21 mouse cellular contexts compared by ENCODE assay signal in the genomic region with DNA sequence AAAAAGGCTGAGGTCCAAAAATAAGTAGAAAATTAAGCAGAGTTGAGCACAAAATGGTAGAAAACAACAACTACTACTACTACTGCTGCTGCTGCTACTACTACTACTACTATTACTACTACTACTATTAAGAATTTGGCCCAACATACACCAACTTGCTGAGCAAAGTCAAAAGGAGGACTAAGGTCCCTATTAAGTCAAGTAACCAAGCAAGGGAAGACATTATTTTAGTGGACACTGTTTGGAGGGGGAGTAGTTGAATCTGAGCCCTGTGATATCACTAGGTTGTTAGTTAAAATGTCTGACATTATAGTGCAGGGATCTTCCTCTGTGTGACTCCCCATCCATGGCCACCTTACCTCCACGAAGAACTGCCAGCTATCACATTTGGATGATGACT. TPM values are rescaled to one million over a fixed set of nuclear protein-coding genes. Genes with fewer than 3 reads are reported as not detected.
DNase-seq lines count a peak whose midpoint lies in the region; ATAC-seq lines count a peak whose summit lies in the region.
"Had no signal": no experiment of that assay in that cellular context is flagged by ENCODE, and none has a peak within 500 bp of the region (broad histone marks: within the 10 kb centered on the region; RNA-seq: fewer than 3 reads in every experiment).

No protein-coding gene starts in this region.

- no peaks in the 10 kb centered on the region for H3K36me3 ChIP-seq in embryonic facial prominence, embryonic 10.5 days (replicated peaks)
- H3K36me3 ChIP-seq in forebrain, embryonic 10.5 days (replicated peaks) = no peaks in the 10 kb centered on the region
- no peaks in the 10 kb centered on the region for H3K36me3 ChIP-seq in hindbrain, embryonic 10.5 days
- H3K36me3 ChIP-seq in midbrain, embryonic 10.5 days = no peaks in the 10 kb centered on the region
- no peaks in the 10 kb centered on the region for H3K36me3 ChIP-seq in heart, embryonic 11.5 days (ENCODE audit: control insufficient read depth, insufficient read depth, low read length)

- no peak overlapping the region for H3K9ac ChIP-seq in heart, embryonic 11.5 days (ENCODE audit: low read depth, low read length)

- H3K9me3 ChIP-seq in embryonic facial prominence, embryonic 10.5 days = no peaks in the 10 kb centered on the region
- no peaks in the 10 kb centered on the region for H3K9me3 ChIP-seq in forebrain, embryonic 10.5 days
- H3K9me3 ChIP-seq in hindbrain, embryonic 10.5 days = no peaks in the 10 kb centered on the region
- no peaks in the 10 kb centered on the region for H3K9me3 ChIP-seq in midbrain, embryonic 10.5 days (replicated peaks)
- no peaks in the 10 kb centered on the region for H3K9me3 ChIP-seq in heart, embryonic 11.5 days (replicated peaks; ENCODE audit: control insufficient read depth, low read length)

- H3K27me3 ChIP-seq in embryonic facial prominence, embryonic 10.5 days (replicated peaks; ENCODE audit: low read depth, poor library complexity, severe bottlenecking) = peaks cover 100% of the 10 kb centered on the region
- H3K27me3 ChIP-seq in forebrain, embryonic 10.5 days (ENCODE audit: poor library complexity, severe bottlenecking) = peaks cover 100% of the 10 kb centered on the region
- H3K27me3 ChIP-seq in hindbrain, embryonic 10.5 days (ENCODE audit: insufficient read depth, poor library complexity, severe bottlenecking) = peaks cover 91% of the 10 kb centered on the region
- H3K27me3 ChIP-seq in midbrain, embryonic 10.5 days (ENCODE audit: low read depth, poor library complexity, severe bottlenecking) = peaks cover 100% of the 10 kb centered on the region
- peaks cover 74% of the 10 kb centered on the region for H3K27me3 ChIP-seq in heart, embryonic 11.5 days (ENCODE audit: control insufficient read depth, insufficient read depth, low read length)

- peak overlapping the region; percentile 37; the same call in 1 of the 2 replicates for H3K27ac ChIP-seq in embryonic facial prominence, embryonic 10.5 days (replicated peaks)
- peak overlapping the region; percentile 89 for H3K27ac ChIP-seq in forebrain, embryonic 10.5 days
- peak overlapping the region; percentile 95 for H3K27ac ChIP-seq in hindbrain, embryonic 10.5 days
- peak overlapping the region; percentile 93 for H3K27ac ChIP-seq in midbrain, embryonic 10.5 days (replicated peaks)
- no peak overlapping the region for H3K27ac ChIP-seq in heart, embryonic 11.5 days (ENCODE audit: low read depth, low read length)
- H3K27ac ChIP-seq: heart, adult 2 months had no signal

- H3K4me1 ChIP-seq in embryonic facial prominence, embryonic 10.5 days = peaks cover 49% of the 10 kb centered on the region
- peaks cover 61% of the 10 kb centered on the region for H3K4me1 ChIP-seq in forebrain, embryonic 10.5 days
- H3K4me1 ChIP-seq in hindbrain, embryonic 10.5 days (replicated peaks) = peaks cover 58% of the 10 kb centered on the region
- peaks cover 54% of the 10 kb centered on the region for H3K4me1 ChIP-seq in midbrain, embryonic 10.5 days
- peaks cover 11% of the 10 kb centered on the region for H3K4me1 ChIP-seq in heart, embryonic 11.5 days (ENCODE audit: control insufficient read depth, insufficient read depth, low read length)

- peak overlapping the region; percentile 60 for H3K4me3 ChIP-seq in embryonic facial prominence, embryonic 10.5 days
- H3K4me3 ChIP-seq in forebrain, embryonic 10.5 days = peak overlapping the region; percentile 54
- H3K4me3 ChIP-seq in hindbrain, embryonic 10.5 days = peak overlapping the region; percentile 62
- peak overlapping the region; percentile 56 for H3K4me3 ChIP-seq in midbrain, embryonic 10.5 days
- H3K4me3 ChIP-seq in heart, embryonic 11.5 days (ENCODE audit: low read depth, low read length) = no peak overlapping the region
- H3K4me3 ChIP-seq: heart, adult 2 months had no signal

- no peak for DNase-seq in embryonic facial prominence, embryonic 10.5 days (ENCODE audit: low spot score)
- peak; percentile 16 for DNase-seq in forebrain, embryonic 10.5 days (ENCODE audit: extremely low spot score, low spot score)
- DNase-seq in hindbrain, embryonic 10.5 days (ENCODE audit: low spot score) = no peak
- DNase-seq in midbrain, embryonic 10.5 days (ENCODE audit: low spot score) = peak; percentile 25
- no peak for DNase-seq in kidney, adult 9 months
- DNase-seq in left cerebral cortex, adult 9 months (ENCODE audit: low spot score in 2 of 2) = no peak
- no peak for DNase-seq in heart, adult 8-10 months (ENCODE audit: low spot score)
- DNase-seq: adrenal gland, postnatal 25 days; cerebellum, adult 8-10 months; gastrocnemius, postnatal 14 days; heart, adult 2 months; heart, postnatal 14 days; kidney, postnatal 14 days; liver; lung, adult 18-20 months; thymus, postnatal 25 days had no signal

- 2% methylated on average over 1 of the region's 1 CpGs for WGBS in embryonic facial prominence, embryonic 10.5 days
- 0% methylated on average over 1 of the region's 1 CpGs for WGBS in forebrain, embryonic 10.5 days
- 0% methylated on average over 1 of the region's 1 CpGs for WGBS in hindbrain, embryonic 10.5 days
- WGBS in midbrain, embryonic 10.5 days = 0% methylated on average over 1 of the region's 1 CpGs
- 0% methylated on average over 1 of the region's 1 CpGs for WGBS in heart, embryonic 11.5 days (ENCODE audit: insufficient replicate concordance)

- ATAC-seq in heart, embryonic 11.5 days (replicated peaks; ENCODE audit: insufficient number of reproducible peaks, low FRiP score, low TSS enrichment) = no peak
- ATAC-seq: activated CD4-positive, CD25-positive, alpha-beta regulatory T cell, adult 4 months; intestine, embryonic 16.5 days; Patski had no signal

- no peak overlapping the region for H3K4me2 ChIP-seq in heart, embryonic 11.5 days

RNA-seq across cellular contexts. Expression of a gene that starts 21.5 kb away (rescaled TPM):
- 54.4 and 58.6 TPM in 2 replicates for polyA plus RNA-seq in embryonic facial prominence, embryonic 10.5 days (2016; fragmentation: Nextera tagmentation; extraction: Ambion mirVana)
- polyA plus RNA-seq in forebrain, embryonic 10.5 days (2016; fragmentation: Nextera tagmentation; extraction: Ambion mirVana) = 64.9 and 66.1 TPM in 2 replicates
- polyA plus RNA-seq in hindbrain, embryonic 10.5 days (2016; fragmentation: Nextera tagmentation; extraction: Ambion mirVana) = 69.0 and 74.0 TPM in 2 replicates
- 53.1 and 57.4 TPM in 2 replicates for polyA plus RNA-seq in midbrain, embryonic 10.5 days (2016; fragmentation: Nextera tagmentation; extraction: Ambion mirVana)
- polyA plus RNA-seq in heart, embryonic 11.5 days (2014; fragmentation: Nextera tagmentation; extraction: Ambion mirVana) = 10.2 and 10.9 TPM in 2 replicates
- 1 to 10 TPM; 1.5 to 4.4 (median 4.0) TPM for total RNA-seq in heart, adult 8-10 months (2022)
- total RNA-seq: megakaryocyte-erythroid progenitor cell, adult 5-6 weeks had no signal
- polyA plus RNA-seq: activated CD4-positive, CD25-positive, alpha-beta regulatory T cell, adult 4 months had no signal

Comparison
In these comparisons a context has a peak if more than half of its experiments do, and no peak if none do; other contexts are left out.
1. DNase-seq: peak in forebrain, embryonic 10.5 days (single experiment) and midbrain, embryonic 10.5 days (single experiment); none in embryonic facial prominence, embryonic 10.5 days (single experiment), hindbrain, embryonic 10.5 days (single experiment), kidney, adult 9 months (single experiment), left cerebral cortex, adult 9 months (0 of 2) and heart, adult 8-10 months (single experiment).